Mouse (Mus musculus) testis, adult 2 months (tissue): ENCODE measurements around the gene Nsun2.
"Not testable (repeated sequence)": the region's sequence is repeated elsewhere in the genome, so short reads cannot be mapped to it uniquely, and the experiment has no call there.

Source experiments
- CTCF ChIP-seq: fragments of 200-500 bp; IDR thresholded peaks from 2 replicates; pipeline ENCODE4 v1.5.1; 2012; ENCODE audit warnings: low read depth, mild to moderate bottlenecking, inconsistent platforms, low read length, moderate library complexity; ENCODE audit not compliant: control insufficient read depth, insufficient read depth, insufficient replicate concordance
- POLR2A ChIP-seq: fragments of 200-500 bp; IDR thresholded peaks from 2 replicates; pipeline ENCODE4 v1.6.1; 2012; ENCODE audit warnings: low read depth, mild to moderate bottlenecking, inconsistent platforms, low read length, moderate library complexity; ENCODE audit not compliant: control insufficient read depth

- TF ChIP-seq POLR2A, CTCF: not testable (repeated sequence)
These were observed 31.9 kb downstream of the Nsun2 start for GRCm38 (mm10) chr13:69565401-69565800.
